Mouse (Mus musculus) left cerebral cortex, postnatal 36 days (tissue): ENCODE measurements around the gene Akr1d1. TPM values are rescaled to one million over a fixed set of nuclear protein-coding genes. Genes with fewer than 3 reads are reported as not detected.

Source experiments
- DNase-seq, 2 experiments: peaks; one replicate each; pipeline ENCODE4 v3.0.0; 2021 to 2022; ENCODE audit warnings: low spot score in 2 of 2, mixed read lengths in 1 of 2
- intact Hi-C: fragments of 180-260 bp; cut with DNase I; formaldehyde crosslinking; loops from one replicate; pipeline ENCODE4 v1.15.1; 2025
- total RNA-seq, 2 experiments: library from RNA; stranded (reverse); gene quantifications; 2 replicates each; pipeline ENCODE4 v1.2.3; 2021

Akr1d1 gene
- total RNA-seq, 2 experiments from 2014 or later = not detected

DNA sequence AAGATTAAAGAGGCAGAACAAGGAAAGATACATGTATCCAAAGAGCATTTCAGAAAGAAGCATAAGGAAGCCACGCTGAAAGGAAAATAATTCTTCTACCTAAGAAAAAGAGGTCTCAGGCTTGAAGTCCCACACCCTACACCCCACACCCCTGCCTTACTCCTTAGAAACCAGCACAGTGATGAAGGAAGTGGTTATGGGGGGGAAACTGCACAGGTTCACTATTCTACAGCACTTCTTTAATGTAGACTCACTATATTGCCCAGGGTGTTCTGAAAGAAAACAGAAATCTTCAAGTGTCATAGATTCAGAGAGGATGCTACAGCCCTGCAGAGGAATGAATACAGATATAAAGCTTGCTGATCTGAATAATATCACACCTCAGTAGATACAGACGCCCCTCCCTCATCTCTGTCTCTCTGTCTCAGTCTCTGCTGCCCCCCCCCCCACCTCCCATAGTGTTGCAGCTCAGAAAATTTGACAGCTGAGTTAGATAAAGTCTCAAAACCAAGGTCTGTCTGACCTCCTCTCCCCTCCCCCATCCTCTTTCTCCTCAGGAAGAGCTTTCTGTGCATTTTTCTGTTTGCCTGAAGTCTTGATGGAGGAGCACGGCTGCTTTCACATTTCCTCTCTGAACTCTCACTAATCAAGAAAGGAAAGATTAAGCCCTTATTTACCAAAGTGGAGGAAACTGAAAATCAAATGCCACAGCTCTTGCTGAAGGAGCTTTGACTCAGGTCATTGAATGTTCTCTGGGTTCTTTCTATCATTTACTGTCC lies 77.7 kb downstream of the Akr1d1 start:
- intact Hi-C loops = no loop called here
- DNase-seq = no peak

DNA sequence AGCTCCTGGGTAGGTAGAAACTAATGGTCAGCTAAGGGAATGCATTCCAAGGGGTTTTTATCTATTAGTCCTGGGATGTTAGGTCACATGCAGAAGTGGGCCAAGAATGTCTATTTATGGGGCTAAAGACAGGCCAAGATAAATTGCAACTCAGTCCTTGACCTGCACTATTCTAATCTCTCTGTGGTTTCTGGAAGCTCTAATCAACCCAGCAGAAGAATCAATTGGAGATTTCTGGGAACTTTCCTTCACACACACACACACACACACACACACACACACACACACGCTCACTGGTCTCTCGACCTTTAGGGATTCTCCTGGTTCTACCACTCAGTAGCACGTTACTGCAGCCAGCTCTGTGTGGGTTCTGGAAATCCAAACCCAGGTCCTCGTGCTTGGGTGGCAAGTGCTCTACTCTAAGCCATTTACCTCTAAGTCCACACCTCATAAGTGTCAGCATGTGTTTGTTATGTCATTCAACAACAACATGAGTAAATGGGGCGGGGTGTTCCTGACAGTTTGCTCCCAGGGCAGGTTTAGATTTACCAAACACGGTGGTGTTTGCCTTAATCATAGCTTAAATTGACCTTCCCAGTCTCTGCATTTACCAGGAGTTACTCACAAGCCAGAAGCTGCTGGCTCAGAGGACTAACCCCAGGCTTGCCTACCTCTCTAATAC lies 82.8 kb downstream of the Akr1d1 start:
- intact Hi-C loops = no loop called here
- DNase-seq = no peak

DNA sequence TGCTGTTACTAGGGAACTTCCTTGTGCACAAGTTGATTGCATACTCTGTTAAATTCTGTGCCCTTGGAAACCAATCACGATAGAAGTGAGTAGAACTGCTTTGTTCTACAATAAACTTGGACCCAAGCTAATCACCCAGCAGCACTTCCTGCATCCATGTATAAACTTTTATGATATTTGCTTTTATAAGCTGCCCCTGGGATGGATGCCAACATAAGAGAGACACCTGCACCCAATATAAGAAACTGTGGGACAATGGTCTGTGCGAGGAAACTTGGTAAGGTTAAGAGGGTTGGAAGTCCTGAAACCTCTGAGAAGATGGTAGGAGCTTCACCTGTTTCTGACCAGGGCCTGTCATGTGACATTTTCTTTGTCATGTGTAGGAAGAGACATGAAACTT lies 85.5 kb downstream of the Akr1d1 start:
- intact Hi-C loops = no loop called here
- DNase-seq = no peak

DNA sequence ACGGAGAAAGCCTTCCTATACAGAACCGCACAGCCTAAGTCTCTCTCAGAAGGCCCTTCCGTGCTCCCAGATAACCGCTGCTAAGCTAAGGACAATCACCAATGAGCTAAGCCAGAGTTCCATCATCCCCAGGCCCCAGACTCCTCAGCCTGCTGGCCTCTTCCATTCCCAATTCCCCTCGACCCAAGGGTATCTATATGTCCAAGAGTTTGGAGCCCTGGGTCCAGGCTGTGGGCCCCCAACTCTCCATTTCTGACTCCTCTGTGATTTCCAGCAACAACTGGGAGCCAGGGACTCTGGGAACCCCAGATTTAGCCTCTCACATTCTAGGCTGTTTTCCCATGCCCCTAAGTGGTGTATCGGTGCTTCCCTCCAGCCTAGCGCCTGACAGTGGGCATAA lies 86.2 kb downstream of the Akr1d1 start:
- no peak for DNase-seq
- intact Hi-C loops = no loop called here

DNA sequence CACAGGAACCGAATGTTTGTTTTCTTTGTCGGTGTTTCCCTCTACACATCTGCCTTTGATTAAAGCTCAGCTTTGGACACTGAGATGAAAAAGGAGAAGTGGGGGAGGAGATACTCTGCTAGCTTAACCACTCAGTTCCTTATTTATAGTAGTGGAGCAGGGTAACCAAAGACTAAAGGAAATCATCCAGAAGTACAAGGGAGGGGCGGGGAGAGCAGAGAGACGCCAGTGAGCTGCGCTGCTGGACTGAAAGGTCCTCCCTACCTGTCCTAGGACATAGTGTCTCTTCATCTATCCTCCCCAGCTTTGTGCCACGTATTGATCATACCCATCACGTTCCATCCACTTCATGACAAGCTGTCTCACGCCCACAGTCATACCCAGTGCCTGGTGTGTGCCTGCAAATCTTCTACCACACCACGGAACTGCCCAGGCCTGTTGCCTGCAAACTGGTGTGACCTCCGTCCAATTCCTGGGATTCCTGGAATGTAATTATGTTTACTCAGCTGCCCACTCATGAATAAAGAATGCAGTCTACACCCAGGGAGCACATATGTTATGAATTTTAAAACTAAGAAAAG lies 87.5 kb downstream of the Akr1d1 start:
- no peak for DNase-seq

More for the DNA sequence above, 87.5 kb downstream of the Akr1d1 start:
- intact Hi-C loops = no loop called here

Other genes with a start within 250 kb of the Akr1d1 start
- 10 to 100 TPM; 80.5 to 92.6 TPM for gene Dgki, start 230.0 kb upstream of the Akr1d1 start, total RNA-seq
- 1 to 10 TPM; 6.1 to 8.1 TPM for gene Creb3l2, start 88.0 kb upstream of the Akr1d1 start, total RNA-seq